Mouse (Mus musculus) neural tube, embryonic 11.5 days (tissue): ENCODE data around the gene Prss45. TPM values are rescaled to one million over a fixed set of nuclear protein-coding genes. Genes with fewer than 3 reads are reported as not detected.

Source experiments
- ATAC-seq: fragments of 200-750 bp; cut with Nextera tagmentation; 2 replicates; pipeline ENCODE4 v1.8.0; 2017; ENCODE audit warnings: moderate number of reproducible peaks, mild to moderate bottlenecking, moderate TSS enrichment, moderate library complexity; ENCODE audit not compliant: insufficient read depth, low FRiP score, low TSS enrichment
- DNase-seq: peaks from one replicate; pipeline ENCODE4 v3.0.0-alpha.2; 2015; ENCODE audit warnings: low spot score
- H3K27ac ChIP-seq: fragments of 300-500 bp; sonication (generic); 2 replicates; pipeline ENCODE4 v1.5.1; 2014; ENCODE audit warnings: low read depth, mild to moderate bottlenecking, low read length
- H3K27me3 ChIP-seq: fragments of 300-500 bp; sonication (generic); 2 replicates; pipeline ENCODE4 v1.6.1; 2014; ENCODE audit warnings: mild to moderate bottlenecking, low read length, mixed read lengths; ENCODE audit not compliant: control insufficient read depth, insufficient read depth
- H3K36me3 ChIP-seq: fragments of 300-500 bp; sonication (generic); 2 replicates; pipeline ENCODE4 v1.6.1; 2014; ENCODE audit warnings: mild to moderate bottlenecking, low read length, moderate library complexity, mixed read lengths; ENCODE audit not compliant: control insufficient read depth, insufficient read depth
- H3K4me1 ChIP-seq: fragments of 300-500 bp; sonication (generic); 2 replicates; pipeline ENCODE4 v1.6.1; 2014; ENCODE audit warnings: low read length, mixed read lengths; ENCODE audit not compliant: control insufficient read depth, insufficient read depth
- H3K4me2 ChIP-seq: fragments of 300-500 bp; sonication (generic); 2 replicates; pipeline ENCODE4 v1.6.1; 2014; ENCODE audit warnings: low read depth, mild to moderate bottlenecking, moderate library complexity
- H3K4me3 ChIP-seq: fragments of 300-500 bp; sonication (generic); 2 replicates; pipeline ENCODE4 v1.5.1; 2014; ENCODE audit warnings: low read depth, low read length
- H3K9ac ChIP-seq: fragments of 300-500 bp; sonication (generic); 2 replicates; pipeline ENCODE4 v1.6.1; 2014; ENCODE audit warnings: mild to moderate bottlenecking, low read length
- H3K9me3 ChIP-seq: fragments of 300-500 bp; sonication (generic); 2 replicates; pipeline ENCODE4 v1.6.1; 2016; ENCODE audit warnings: low read length; ENCODE audit not compliant: control insufficient read depth
- WGBS: fragments of 180-500 bp; shearing (Covaris S2); extraction: QIAGEN DNeasy Blood & Tissue Kit; methylation state at CpG from one replicate; pipeline ENCODE4 v1.1.7; 2014; 5-methylcytosine and 5-hydroxymethylcytosine counted together
- polyA plus RNA-seq: library from polyadenylated mRNA; unstranded; fragments of >200 nt; fragmentation: Nextera tagmentation; extraction: Ambion mirVana; gene quantifications from 2 replicates; pipeline ENCODE4 v1.2.1, GENCODE M21; 2014

Prss45 gene
- polyA plus RNA-seq, 1 experiment from 2014 or later = not detected

GRCm38 (mm10) chr9:110881953-110882352 lies 47.6 kb downstream of the Prss45 start:
- Histone ChIP-seq H3K27me3 (peaks cover 32% of the 10 kb centered on the region), H3K4me2 (no peak overlapping the region)

DNA sequence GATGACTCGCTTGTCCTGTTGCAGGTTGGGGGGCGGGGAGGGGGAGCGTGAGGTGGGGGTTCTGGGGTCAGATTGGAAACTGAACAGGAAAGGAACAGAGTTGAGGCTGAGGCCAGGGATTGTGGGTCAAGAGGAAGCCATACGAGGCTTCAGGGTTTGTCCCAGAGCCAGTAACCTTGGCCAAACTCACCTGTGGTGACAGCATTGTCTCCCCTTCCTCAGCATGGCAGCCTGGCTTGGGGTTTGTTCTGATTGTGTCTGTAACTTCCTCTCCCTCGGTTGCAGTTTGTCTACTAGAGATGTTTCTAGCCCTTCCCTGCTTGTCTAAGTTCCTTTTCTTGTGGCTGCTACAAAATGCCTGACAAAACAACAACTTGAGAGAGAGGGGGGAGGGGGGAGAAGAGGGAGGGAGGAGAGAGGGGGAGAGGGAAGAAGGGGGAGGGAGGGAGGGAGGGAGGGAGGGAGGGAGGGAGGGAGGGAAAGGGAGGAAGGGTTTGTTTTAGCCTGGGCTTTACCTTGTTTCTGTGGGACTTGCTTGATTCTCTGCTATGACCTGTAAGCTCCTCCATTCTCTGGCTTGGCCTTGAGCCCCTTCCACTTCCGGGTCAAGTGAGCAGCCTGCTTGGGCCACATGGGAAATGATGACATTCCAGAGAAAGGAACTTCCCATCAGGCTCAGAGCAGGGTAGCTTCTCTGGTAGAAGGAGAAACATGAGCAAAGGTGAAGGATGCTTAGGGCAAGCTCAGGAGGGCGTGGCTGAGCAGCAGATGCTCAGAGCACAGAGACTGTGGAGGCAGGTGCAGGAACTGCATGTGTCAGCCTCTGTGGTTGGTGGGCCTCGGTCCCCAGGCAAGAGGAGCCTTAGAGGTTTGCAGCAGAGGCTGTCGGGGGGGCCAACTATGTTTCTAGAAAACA lies 53.3 kb downstream of the Prss45 start:
- DNase-seq = no peak
- no peaks in the 10 kb centered on the region for H3K27me3 ChIP-seq

More at GRCm38 (mm10) chr9:110881953-110882352, 47.6 kb downstream of the Prss45 start:
- Histone ChIP-seq H3K4me3 (no peak overlapping the region), H3K36me3 (no peaks in the 10 kb centered on the region), H3K9ac (no peak overlapping the region), H3K4me1 (no peaks in the 10 kb centered on the region), H3K9me3 (no peaks in the 10 kb centered on the region), H3K27ac (no peak overlapping the region)
- 64% methylated on average over 7 of the region's 7 CpGs for WGBS
- ATAC-seq = no peak
- DNase-seq = no peak

GRCm38 (mm10) chr9:110888935-110889334 lies 54.5 kb downstream of the Prss45 start:
- Histone ChIP-seq H3K9ac (no peak overlapping the region), H3K36me3 (no peaks in the 10 kb centered on the region), H3K27ac (no peak overlapping the region), H3K4me3 (no peak overlapping the region), H3K4me1 (no peaks in the 10 kb centered on the region), H3K9me3 (no peaks in the 10 kb centered on the region), H3K4me2 (no peak overlapping the region), H3K27me3 (no peaks in the 10 kb centered on the region)
- 91% methylated on average over 14 of the region's 14 CpGs for WGBS
- DNase-seq = no peak
- no peak for ATAC-seq

More for the DNA sequence above, 53.3 kb downstream of the Prss45 start:
- Histone ChIP-seq H3K36me3 (no peaks in the 10 kb centered on the region), H3K4me2 (no peak overlapping the region), H3K9ac (no peak overlapping the region), H3K9me3 (no peaks in the 10 kb centered on the region), H3K4me3 (no peak overlapping the region), H3K4me1 (no peaks in the 10 kb centered on the region), H3K27ac (no peak overlapping the region)
- ATAC-seq = no peak
- 68% methylated on average over 9 of the region's 9 CpGs for WGBS

GRCm38 (mm10) chr9:110890026-110890783 lies 55.8 kb downstream of the Prss45 start:
- H3K36me3 ChIP-seq = no peaks in the 10 kb centered on the region
- no peaks in the 10 kb centered on the region for H3K9me3 ChIP-seq
- no peaks in the 10 kb centered on the region for H3K27me3 ChIP-seq
- DNase-seq = no peak
- H3K4me3 ChIP-seq = no peak overlapping the region
- no peak overlapping the region for H3K27ac ChIP-seq
- no peak for ATAC-seq
- H3K9ac ChIP-seq = no peak overlapping the region
- WGBS = 15% methylated on average over 20 of the region's 21 CpGs
- H3K4me1 ChIP-seq = no peaks in the 10 kb centered on the region
- H3K4me2 ChIP-seq = no peak overlapping the region

Other genes starting within 250 kb of the Prss45 start
- 23.4 and 24.3 TPM in 2 replicates for gene Nradd, start 210.1 kb upstream of the Prss45 start, polyA plus RNA-seq
- 0.87 and 1.1 TPM in 2 replicates for gene Nbeal2, start 180.4 kb upstream of the Prss45 start, polyA plus RNA-seq
- gene Ccdc12, start 178.1 kb upstream of the Prss45 start, polyA plus RNA-seq = 131 and 134 TPM in 2 replicates
- gene Myl3, start 92.7 kb upstream of the Prss45 start, polyA plus RNA-seq = 2.9 and 5.3 TPM in 2 replicates
- gene Pth1r, start 87.4 kb upstream of the Prss45 start, polyA plus RNA-seq = 33.7 and 36.2 TPM in 2 replicates
- not detected in 2 replicates for gene Prss42, start 36.4 kb upstream of the Prss45 start, polyA plus RNA-seq
- not detected in 2 replicates for gene Prss44, start 20.6 kb upstream of the Prss45 start, polyA plus RNA-seq
- 0.14 TPM in 1 of 2 replicates, not detected in the other for gene Prss43, start 7.9 kb upstream of the Prss45 start, polyA plus RNA-seq
- gene Prss46, start 9.9 kb downstream of the Prss45 start, polyA plus RNA-seq = not detected in 2 replicates
- gene Prss50, start 23.4 kb downstream of the Prss45 start, polyA plus RNA-seq = not detected in 2 replicates
- gene Als2cl, start 45.3 kb downstream of the Prss45 start, polyA plus RNA-seq = 1.1 and 1.4 TPM in 2 replicates
- gene Tmie, start 45.5 kb downstream of the Prss45 start, polyA plus RNA-seq = 0.32 and 0.70 TPM in 2 replicates
- not detected in 2 replicates for gene Fam240a, start 82.3 kb downstream of the Prss45 start, polyA plus RNA-seq
- not detected in 2 replicates for gene Tdgf1, start 111.6 kb downstream of the Prss45 start, polyA plus RNA-seq
- gene Lrrc2, start 117.0 kb downstream of the Prss45 start, polyA plus RNA-seq = 0.15 and 0.51 TPM in 2 replicates
- gene Rtp3, start 156.0 kb downstream of the Prss45 start, polyA plus RNA-seq = 0.09 TPM in 1 of 2 replicates, not detected in the other
- gene Ltf, start 184.7 kb downstream of the Prss45 start, polyA plus RNA-seq = 0.19 TPM in 1 of 2 replicates, not detected in the other
- 0.54 and 1.6 TPM in 2 replicates for gene Ccrl2, start 222.9 kb downstream of the Prss45 start, polyA plus RNA-seq